Mouse (Mus musculus) 3134 (cell line): Measurements from ENCODE around the gene Hsf4.
"Not testable (repeated sequence)": the region's sequence is repeated elsewhere in the genome, so short reads cannot be mapped to it uniquely, and the experiment has no call there.

Experiments
- DNase-seq: peaks from one replicate; pipeline ENCODE4 v3.0.0-alpha.2; 2011; ENCODE audit warnings: low spot score; ENCODE audit not compliant: insufficient read length; ENCODE audit errors: extremely low read depth

The Hsf4 gene

DNA sequence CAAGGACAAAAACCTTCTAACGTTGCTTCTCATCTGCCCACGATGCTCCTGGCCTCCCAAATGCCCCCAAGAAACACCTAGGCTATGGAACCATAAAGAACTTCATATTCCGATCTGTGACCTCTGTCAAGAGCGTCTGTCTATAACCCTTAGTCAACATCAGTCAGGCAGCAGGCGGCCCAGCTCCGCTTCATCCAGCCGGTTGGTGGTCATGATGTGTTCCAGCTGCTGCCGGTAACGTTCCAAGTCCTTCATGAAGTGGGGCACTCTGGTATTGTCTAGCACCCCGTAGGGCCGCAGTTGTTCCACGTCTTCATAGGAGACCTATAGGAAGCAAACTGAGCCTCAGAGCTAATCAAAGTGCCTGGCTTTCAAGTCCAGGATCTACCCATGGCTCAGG is 12.2 kb downstream of the Hsf4 start:
- DNase-seq = no peak

GRCm38 (mm10) chr8:105282239-105282638 is 12.6 kb downstream of the Hsf4 start:
- no peak for DNase-seq

DNA sequence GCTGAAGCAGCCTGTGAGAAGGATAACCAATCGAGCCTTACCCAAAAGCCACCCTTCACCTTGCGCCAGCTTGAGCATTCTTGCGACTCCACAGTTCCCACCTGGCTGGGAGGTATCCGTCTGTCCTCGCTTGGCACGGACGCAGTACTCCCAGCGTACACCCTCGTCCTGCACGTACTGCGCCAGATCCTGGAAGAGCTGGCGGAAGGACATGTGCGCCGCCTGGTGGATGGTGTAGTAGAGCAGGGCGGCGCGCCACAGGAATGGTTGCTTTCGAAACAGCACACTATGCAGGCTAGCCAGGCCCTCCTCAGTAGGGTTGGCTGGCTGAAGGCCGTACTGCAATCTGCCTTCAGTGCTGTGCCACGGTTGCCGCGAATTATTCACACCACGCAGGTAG is 13.5 kb downstream of the Hsf4 start:
- no peak for DNase-seq

- no peak for DNase-seq
Measured at GRCm38 (mm10) chr8:105285514-105285913, 15.9 kb downstream of the Hsf4 start.

GRCm38 (mm10) chr8:105286907-105287306 is 17.3 kb downstream of the Hsf4 start:
- DNase-seq = no peak

DNA sequence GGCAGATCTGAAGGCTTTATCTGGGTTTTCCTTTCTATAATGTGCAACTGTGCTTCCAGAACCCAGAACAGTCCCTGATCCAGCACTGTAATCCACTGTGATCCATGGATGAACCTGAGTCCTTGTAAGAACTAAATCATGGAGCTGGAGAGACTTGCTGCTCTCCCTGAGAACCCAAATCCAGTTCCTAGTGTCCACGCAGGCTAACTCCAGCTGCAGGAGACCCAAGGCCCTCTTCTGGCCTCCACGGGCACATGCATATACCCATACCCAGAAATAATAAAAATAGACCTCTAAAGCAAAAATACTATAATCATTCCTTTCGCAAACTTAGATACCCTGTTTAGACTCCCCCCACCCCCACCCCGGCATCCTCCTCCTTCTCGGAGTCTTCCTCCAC is 18.6 kb downstream of the Hsf4 start:
- no peak for DNase-seq

DNA sequence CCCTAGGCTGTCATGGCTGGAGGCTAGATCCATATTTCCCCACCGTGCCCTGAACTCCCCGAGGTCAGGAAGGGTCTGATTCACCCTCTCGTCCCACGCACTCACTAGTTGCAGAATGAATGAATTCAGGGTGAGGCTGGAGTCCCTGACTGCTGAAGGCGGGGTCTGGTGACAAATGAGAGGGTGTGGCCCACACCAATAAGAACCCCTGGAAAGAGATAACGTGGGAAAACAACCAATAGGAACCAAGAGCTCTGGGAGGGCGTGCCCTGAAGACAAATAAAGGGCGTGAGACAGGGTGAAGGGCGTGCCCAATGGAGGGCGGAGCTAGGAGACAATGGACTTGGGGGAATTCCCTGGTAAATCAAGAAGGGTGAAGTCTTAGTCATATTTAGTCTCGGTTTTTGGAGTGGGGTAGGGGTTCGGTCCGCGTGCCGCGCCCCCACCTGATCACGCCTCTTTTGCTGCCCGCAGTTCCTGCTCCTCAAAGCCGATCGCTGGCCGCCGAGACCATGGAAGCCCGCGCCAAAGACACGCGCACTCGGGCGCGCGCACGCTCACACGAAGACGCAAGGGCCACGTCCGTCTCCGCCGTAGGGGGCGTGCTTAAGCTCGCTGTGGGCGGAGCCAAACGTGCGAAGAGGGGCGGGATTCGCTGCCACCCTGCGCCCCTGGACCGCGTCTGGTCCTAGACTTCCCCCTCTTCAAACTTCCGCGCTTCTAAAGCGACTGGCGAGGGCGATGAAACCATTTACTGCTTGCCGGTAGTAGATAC is 19.5 kb downstream of the Hsf4 start:
- DNase-seq = peak; percentile 95

- no peak for DNase-seq
Measured at GRCm38 (mm10) chr8:105289805-105290460, 20.3 kb downstream of the Hsf4 start, which contains the start of gene 4931428F04Rik. 4931428F04Rik (minus strand) TSS chr8:105289864.

- peak; percentile 52 for DNase-seq
Measured at GRCm38 (mm10) chr8:105290554-105291314, 21.1 kb downstream of the Hsf4 start.

DNA sequence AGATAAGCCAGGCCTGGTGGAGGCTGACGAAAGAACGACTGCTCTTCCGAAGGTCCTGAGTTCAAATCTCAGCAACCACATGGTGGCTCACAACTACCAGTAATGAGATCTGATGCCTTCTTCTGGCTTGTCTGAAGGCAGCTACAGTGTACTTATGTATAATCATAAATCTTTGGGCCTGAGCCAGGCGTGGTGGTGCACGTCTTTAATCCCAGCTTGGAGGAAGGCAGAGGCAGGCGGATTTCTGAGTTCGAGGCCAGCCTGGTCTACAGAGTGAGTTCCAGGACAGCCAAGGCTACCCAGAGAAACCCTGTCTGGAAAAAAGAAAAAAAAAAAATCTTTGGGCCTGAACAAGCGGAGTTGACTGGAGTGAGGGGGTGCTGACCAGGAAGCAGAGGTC is 21.8 kb downstream of the Hsf4 start:
- DNase-seq = not testable (repeated sequence)

DNA sequence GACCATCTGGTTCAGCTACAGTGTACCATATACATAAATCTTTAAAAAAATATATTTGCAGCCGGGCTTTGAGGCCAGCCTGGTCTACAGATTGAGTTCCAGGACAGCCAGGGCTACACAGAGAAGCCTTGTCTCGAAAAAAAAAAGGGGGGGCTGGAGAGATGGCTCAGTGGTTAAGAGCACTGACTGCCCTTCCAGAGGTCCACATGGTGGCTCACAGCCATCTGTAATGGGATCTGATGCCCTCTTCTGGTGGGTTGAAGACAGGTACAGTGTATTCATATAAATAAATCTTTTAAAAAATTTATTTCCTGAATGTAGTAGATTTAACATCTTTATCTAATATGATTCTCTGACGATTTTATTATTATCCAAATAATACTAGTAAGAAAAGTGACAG is 22.2 kb downstream of the Hsf4 start:
- DNase-seq = not testable (repeated sequence)

- peak; percentile 65 for DNase-seq
Measured at GRCm38 (mm10) chr8:105292471-105292870, 22.9 kb downstream of the Hsf4 start.

DNA sequence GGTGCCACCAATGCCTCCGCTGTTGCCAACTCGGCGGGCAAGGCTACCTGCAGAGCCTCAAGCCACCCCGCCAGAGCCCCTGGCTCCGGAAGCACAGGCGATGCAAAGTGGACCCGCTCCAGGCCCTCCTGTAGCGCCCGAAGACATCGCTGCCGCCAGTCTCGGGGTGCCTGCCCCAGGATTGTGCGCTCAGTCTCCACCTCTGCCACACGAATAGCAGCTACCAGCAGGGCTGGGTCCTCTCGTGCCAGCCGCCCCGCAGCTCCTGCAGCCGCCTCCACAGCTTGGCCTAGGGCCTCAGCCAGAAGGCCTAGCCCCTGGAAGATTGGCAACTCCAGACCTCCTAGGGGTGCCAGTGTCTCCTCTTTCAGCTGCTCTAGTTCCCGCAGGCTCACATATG is 23.8 kb downstream of the Hsf4 start:
- no peak for DNase-seq

DNA sequence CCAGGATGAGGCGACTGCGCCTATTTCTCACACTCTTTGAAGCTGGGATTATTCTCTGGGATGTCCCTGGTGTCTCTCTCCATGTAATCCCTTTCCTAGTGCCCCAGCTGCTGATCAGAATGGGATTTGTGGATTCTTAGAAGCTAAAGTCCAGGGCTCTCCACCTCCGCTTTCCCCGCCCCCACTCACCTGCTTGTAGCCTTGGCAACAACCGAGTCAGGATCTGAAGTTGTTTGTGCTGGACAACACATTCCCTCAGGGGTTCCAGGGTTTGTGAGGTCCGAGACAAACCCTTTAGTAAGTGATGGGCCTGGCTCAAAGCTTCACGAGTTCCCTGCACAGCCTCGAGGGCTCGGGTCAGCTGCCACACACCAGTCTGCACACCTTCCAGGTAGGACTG is 25.2 kb downstream of the Hsf4 start:
- DNase-seq = no peak

- DNase-seq = no peak
Measured at GRCm38 (mm10) chr8:105295256-105295655, 25.7 kb downstream of the Hsf4 start.

GRCm38 (mm10) chr8:105295895-105296573 is 26.4 kb downstream of the Hsf4 start, which contains the start of gene Exoc3l:
Exoc3l (minus strand) TSS chr8:105296101.
- DNase-seq = no peak

GRCm38 (mm10) chr8:105297511-105298192 is 28.1 kb downstream of the Hsf4 start, which contains the start of gene E2f4:
E2f4 (plus strand) TSS chr8:105297663.
- DNase-seq = peak; percentile 84

- DNase-seq = no peak
Measured at GRCm38 (mm10) chr8:105298351-105299252, 29.0 kb downstream of the Hsf4 start.

DNA sequence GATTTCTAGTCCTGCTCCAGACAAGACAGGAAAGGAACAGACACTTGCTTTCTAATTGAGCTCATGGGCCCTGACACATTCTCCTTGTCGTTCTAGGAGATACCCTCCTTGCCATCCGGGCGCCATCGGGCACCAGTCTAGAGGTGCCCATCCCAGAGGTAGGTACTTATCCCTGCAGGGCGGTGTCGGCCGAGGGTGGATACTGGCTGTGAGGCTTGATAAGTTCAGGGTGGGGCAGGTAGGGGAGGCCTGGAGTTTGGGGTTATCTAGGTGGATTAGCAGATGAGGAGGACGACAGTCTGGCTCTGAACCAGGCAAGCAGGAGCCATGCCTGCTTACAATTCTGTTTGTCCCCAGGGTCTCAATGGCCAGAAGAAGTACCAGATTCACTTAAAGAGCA is 30.4 kb downstream of the Hsf4 start:
- DNase-seq = no peak
